Mouse (Mus musculus) midbrain, embryonic 15.5 days (tissue): ENCODE measurements around the gene Phrf1. TPM values are rescaled to one million over a fixed set of nuclear protein-coding genes. Genes with fewer than 3 reads are reported as not detected.
A peak's percentile ranks its signal among the peaks of the same experiment; 100 is the strongest.

Experiments
- ATAC-seq: fragments of 200-750 bp; cut with Nextera tagmentation; replicated peaks from 2 replicates; pipeline ENCODE4 v1.8.0; 2017; ENCODE audit warnings: moderate TSS enrichment
- H3K27ac ChIP-seq: fragments of 300-500 bp; sonication (generic); 2 replicates; pipeline ENCODE4 v1.5.1; 2015; ENCODE audit warnings: mild to moderate bottlenecking, inconsistent platforms
- H3K27me3 ChIP-seq: fragments of 300-500 bp; sonication (generic); replicated peaks from 2 replicates; pipeline ENCODE4 v1.6.1; 2015; ENCODE audit warnings: inconsistent platforms
- H3K36me3 ChIP-seq: fragments of 300-500 bp; sonication (generic); replicated peaks from 2 replicates; pipeline ENCODE4 v1.6.1; 2015; ENCODE audit warnings: inconsistent platforms
- H3K4me1 ChIP-seq: fragments of 300-500 bp; sonication (generic); 2 replicates; pipeline ENCODE4 v1.6.1; 2015; ENCODE audit warnings: inconsistent platforms
- H3K4me2 ChIP-seq: fragments of 300-500 bp; sonication (generic); 2 replicates; pipeline ENCODE4 v1.6.1; 2015; ENCODE audit warnings: inconsistent platforms, mild to moderate bottlenecking, moderate library complexity
- H3K4me3 ChIP-seq: fragments of 300-500 bp; sonication (generic); 2 replicates; pipeline ENCODE4 v1.5.1; 2015; ENCODE audit warnings: mild to moderate bottlenecking, inconsistent platforms
- H3K9ac ChIP-seq: fragments of 300-500 bp; sonication (generic); 2 replicates; pipeline ENCODE4 v1.6.1; 2015; ENCODE audit warnings: mild to moderate bottlenecking, inconsistent platforms
- H3K9me3 ChIP-seq: fragments of 300-500 bp; sonication (generic); 2 replicates; pipeline ENCODE4 v1.6.1; 2016; ENCODE audit warnings: inconsistent platforms
- WGBS: fragments of 180-500 bp; shearing (Covaris S2); methylation state at CpG from one replicate; pipeline ENCODE4 v1.1.7; 2015; ENCODE audit warnings: mixed read lengths; 5-methylcytosine and 5-hydroxymethylcytosine counted together
- polyA plus RNA-seq: library from polyadenylated mRNA; unstranded; fragments of >200 nt; fragmentation: Nextera tagmentation; extraction: Ambion mirVana; gene quantifications from 2 replicates; pipeline ENCODE4 v1.2.1, GENCODE M21; 2015

The Phrf1 gene
- 77.3 and 85.7 TPM in 2 replicates for polyA plus RNA-seq

GRCm38 (mm10) chr7:141228279-141229067 is at the start of gene Phrf1:
Gene Phrf1 (plus strand): TSS chr7:141228784.
- under 1% methylated on average over 76 of the region's 76 CpGs for WGBS

GRCm38 (mm10) chr7:141188194-141188593 is 40.4 kb upstream of the Phrf1 start:
- no peaks in the 10 kb centered on the region for H3K27me3 ChIP-seq
- peaks cover 19% of the 10 kb centered on the region for H3K4me1 ChIP-seq
- H3K9ac ChIP-seq = no peak overlapping the region
- no peak overlapping the region for H3K27ac ChIP-seq
- no peak overlapping the region for H3K4me2 ChIP-seq
- no peak for ATAC-seq
- H3K9me3 ChIP-seq = no peaks in the 10 kb centered on the region
- WGBS = 86% methylated on average over 3 of the region's 3 CpGs
- peaks cover 18% of the 10 kb centered on the region; the same call in 1 of the 2 replicates for H3K36me3 ChIP-seq
- H3K4me3 ChIP-seq = no peak overlapping the region

More at GRCm38 (mm10) chr7:141228279-141229067, at the start of gene Phrf1:
- peak within 1 kb of the TSS; percentile 76 for H3K4me2 ChIP-seq
- H3K9me3 ChIP-seq = no peaks in the 10 kb centered on the region
- H3K27me3 ChIP-seq = no peaks in the 10 kb centered on the region
- ATAC-seq = peak; percentile 94
- peak within 1 kb of the TSS; percentile 93 for H3K9ac ChIP-seq
- peak within 1 kb of the TSS; percentile 83 for H3K4me3 ChIP-seq
- H3K27ac ChIP-seq = peak within 1 kb of the TSS; percentile 99
- H3K4me1 ChIP-seq = peaks cover 25% of the 10 kb centered on the region
- H3K36me3 ChIP-seq = peaks cover 22% of the 10 kb centered on the region

GRCm38 (mm10) chr7:141188733-141189132 is 39.9 kb upstream of the Phrf1 start:
- Histone ChIP-seq H3K9ac (no peak overlapping the region), H3K4me2 (no peak overlapping the region), H3K4me1 (peaks cover 19% of the 10 kb centered on the region), H3K4me3 (no peak overlapping the region), H3K9me3 (no peaks in the 10 kb centered on the region), H3K36me3 (peaks cover 18% of the 10 kb centered on the region; the same call in 1 of the 2 replicates), H3K27ac (no peak overlapping the region), H3K27me3 (no peaks in the 10 kb centered on the region)
- ATAC-seq = no peak
- WGBS = 92% methylated on average over 3 of the region's 3 CpGs

- H3K27me3 ChIP-seq = no peaks in the 10 kb centered on the region
- no peak overlapping the region for H3K9ac ChIP-seq
- no peak overlapping the region for H3K27ac ChIP-seq
- peaks cover 18% of the 10 kb centered on the region; the same call in 1 of the 2 replicates for H3K36me3 ChIP-seq
- peaks cover 27% of the 10 kb centered on the region for H3K4me1 ChIP-seq
- no peaks in the 10 kb centered on the region for H3K9me3 ChIP-seq
- WGBS = 92% methylated on average over 3 of the region's 3 CpGs
- H3K4me3 ChIP-seq = no peak overlapping the region
- no peak overlapping the region for H3K4me2 ChIP-seq
- no peak for ATAC-seq
Observed at GRCm38 (mm10) chr7:141190220-141190619, 38.4 kb upstream of the Phrf1 start.

GRCm38 (mm10) chr7:141191036-141191435 is 37.5 kb upstream of the Phrf1 start:
- H3K36me3 ChIP-seq = peaks cover 18% of the 10 kb centered on the region; the same call in 1 of the 2 replicates
- H3K4me1 ChIP-seq = peaks cover 34% of the 10 kb centered on the region
- no peak overlapping the region for H3K4me2 ChIP-seq
- H3K9me3 ChIP-seq = no peaks in the 10 kb centered on the region
- 96% methylated on average over 14 of the region's 14 CpGs for WGBS
- no peak for ATAC-seq
- H3K9ac ChIP-seq = no peak overlapping the region
- no peaks in the 10 kb centered on the region for H3K27me3 ChIP-seq
- no peak overlapping the region for H3K4me3 ChIP-seq
- H3K27ac ChIP-seq = no peak overlapping the region

GRCm38 (mm10) chr7:141191796-141192685 is 36.5 kb upstream of the Phrf1 start:
- Histone ChIP-seq H3K9me3 (no peaks in the 10 kb centered on the region), H3K27me3 (no peaks in the 10 kb centered on the region), H3K4me1 (peaks cover 34% of the 10 kb centered on the region), H3K4me3 (peak overlapping the region; percentile 85; the same call in 1 of the 2 replicates), H3K9ac (no peak overlapping the region), H3K4me2 (peak overlapping the region; percentile 87), H3K36me3 (peaks cover 18% of the 10 kb centered on the region; the same call in 1 of the 2 replicates), H3K27ac (no peak overlapping the region)
- no peak for ATAC-seq
- WGBS = 86% methylated on average over 24 of the region's 24 CpGs

GRCm38 (mm10) chr7:141192776-141193347 is 35.7 kb upstream of the Phrf1 start:
- Histone ChIP-seq H3K4me1 (peaks cover 34% of the 10 kb centered on the region), H3K27ac (peak overlapping the region; percentile 81), H3K9me3 (no peaks in the 10 kb centered on the region), H3K27me3 (no peaks in the 10 kb centered on the region), H3K4me3 (peak overlapping the region; percentile 85), H3K9ac (peak overlapping the region; percentile 95), H3K4me2 (peak overlapping the region; percentile 87), H3K36me3 (peaks cover 18% of the 10 kb centered on the region; the same call in 1 of the 2 replicates)
- no peak for ATAC-seq
- WGBS = 28% methylated on average over 12 of the region's 12 CpGs

- peak overlapping the region; percentile 81 for H3K27ac ChIP-seq
- H3K9ac ChIP-seq = peak overlapping the region; percentile 95
- H3K9me3 ChIP-seq = no peaks in the 10 kb centered on the region
- H3K4me3 ChIP-seq = peak overlapping the region; percentile 85
- H3K4me2 ChIP-seq = peak overlapping the region; percentile 87
- H3K4me1 ChIP-seq = peaks cover 34% of the 10 kb centered on the region
- 1% methylated on average over 20 of the region's 43 CpGs for WGBS
- no peaks in the 10 kb centered on the region for H3K27me3 ChIP-seq
- H3K36me3 ChIP-seq = peaks cover 18% of the 10 kb centered on the region; the same call in 1 of the 2 replicates
- ATAC-seq = no peak; the same call in none of the 2 replicates
Observed at GRCm38 (mm10) chr7:141193348-141193856, 35.2 kb upstream of the Phrf1 start.

GRCm38 (mm10) chr7:141193948-141194347 is 34.6 kb upstream of the Phrf1 start, which contains the start of the genes Hras and Lrrc56:
Gene Hras (minus strand): TSS chr7:141194005.
Gene Lrrc56 (plus strand): TSS chr7:141194157.
- peak within 1 kb of the TSS; percentile 95 for H3K4me2 ChIP-seq
- H3K9ac ChIP-seq = peak within 1 kb of the TSS; percentile 95
- no peaks in the 10 kb centered on the region for H3K27me3 ChIP-seq
- H3K36me3 ChIP-seq = peaks cover 18% of the 10 kb centered on the region; the same call in 1 of the 2 replicates
- peak; percentile 94 for ATAC-seq
- H3K27ac ChIP-seq = peak within 1 kb of the TSS; percentile 81
- no peaks in the 10 kb centered on the region for H3K9me3 ChIP-seq
- WGBS = under 1% methylated on average over 35 of the region's 39 CpGs
- H3K4me1 ChIP-seq = peaks cover 34% of the 10 kb centered on the region
- H3K4me3 ChIP-seq = peak within 1 kb of the TSS; percentile 85

- Histone ChIP-seq H3K27ac (peak overlapping the region; percentile 81), H3K4me2 (peak overlapping the region; percentile 95), H3K4me1 (peaks cover 34% of the 10 kb centered on the region), H3K27me3 (no peaks in the 10 kb centered on the region), H3K9me3 (no peaks in the 10 kb centered on the region), H3K4me3 (peak overlapping the region; percentile 85), H3K9ac (peak overlapping the region; percentile 49), H3K36me3 (peaks cover 17% of the 10 kb centered on the region; the same call in 1 of the 2 replicates)
- under 1% methylated on average over 23 of the region's 23 CpGs for WGBS
- no peak; the same call in 1 of the 2 replicates for ATAC-seq
Observed at GRCm38 (mm10) chr7:141194409-141194808, 34.2 kb upstream of the Phrf1 start.

GRCm38 (mm10) chr7:141194830-141195229 is 33.8 kb upstream of the Phrf1 start:
- peak; percentile 35 for ATAC-seq
- Histone ChIP-seq H3K27ac (peak overlapping the region; percentile 81), H3K9me3 (no peaks in the 10 kb centered on the region), H3K36me3 (peaks cover 15% of the 10 kb centered on the region; the same call in 1 of the 2 replicates), H3K4me1 (peaks cover 34% of the 10 kb centered on the region), H3K4me3 (peak overlapping the region; percentile 85), H3K9ac (peak overlapping the region; percentile 49), H3K4me2 (peak overlapping the region; percentile 95), H3K27me3 (no peaks in the 10 kb centered on the region)
- WGBS = under 1% methylated on average over 28 of the region's 28 CpGs
